Comparison of ENCODE assay signal across 17 mouse cellular contexts in genomic region chr13:9113735-9114134, GRCm38 (mm10).
"Had no signal": no experiment of that assay in that cellular context is flagged by ENCODE, and none has a peak within 500 bp of the region (broad histone marks: within the 10 kb centered on the region; RNA-seq: fewer than 3 reads in every experiment).

No protein-coding gene starts in this region.

- H3K9ac ChIP-seq: limb, embryonic 13.5 days; liver, embryonic 13.5 days; lung, embryonic 15.5 days; midbrain, embryonic 13.5 days; stomach, embryonic 15.5 days had no signal

- DNase-seq: kidney, adult 18-20 months; kidney, adult 9 months; kidney, postnatal 14 days; layer of hippocampus, adult 9-11 months; liver; liver, embryonic 13.5 days; lung, postnatal 10 days; lung, postnatal 36 days; thymus, adult 18-20 months; thymus, postnatal 36 days had no signal

- ATAC-seq: midbrain, embryonic 13.5 days had no signal

- H3K9me3 ChIP-seq: limb, embryonic 10.5 days; limb, embryonic 13.5 days; liver, embryonic 13.5 days; lung, embryonic 15.5 days; midbrain, embryonic 10.5 days; midbrain, embryonic 13.5 days; stomach, embryonic 15.5 days had no signal

- H3K36me3 ChIP-seq: limb, embryonic 13.5 days; lung, embryonic 15.5 days; midbrain, embryonic 13.5 days; stomach, embryonic 15.5 days had no signal

- H3K4me1 ChIP-seq: limb, embryonic 10.5 days; limb, embryonic 13.5 days; lung, embryonic 15.5 days; midbrain, embryonic 10.5 days; midbrain, embryonic 13.5 days; stomach, embryonic 15.5 days had no signal

- H3K4me3 ChIP-seq: layer of hippocampus, adult 2 months; limb, embryonic 10.5 days; limb, embryonic 13.5 days; liver, embryonic 13.5 days; lung, embryonic 15.5 days; midbrain, embryonic 10.5 days; midbrain, embryonic 13.5 days; stomach, embryonic 15.5 days had no signal

- H3K27ac ChIP-seq: layer of hippocampus, adult 2 months; limb, embryonic 10.5 days; limb, embryonic 13.5 days; liver, embryonic 13.5 days; lung, embryonic 15.5 days; midbrain, embryonic 10.5 days; midbrain, embryonic 13.5 days; stomach, embryonic 15.5 days had no signal

- H3K27me3 ChIP-seq: limb, embryonic 13.5 days; liver, embryonic 13.5 days; lung, embryonic 15.5 days; midbrain, embryonic 13.5 days; stomach, embryonic 15.5 days had no signal

- H3K4me2 ChIP-seq: limb, embryonic 13.5 days; liver, embryonic 13.5 days; lung, embryonic 15.5 days; midbrain, embryonic 13.5 days; stomach, embryonic 15.5 days had no signal
